Mouse (Mus musculus) right cerebral cortex, postnatal 14 days (tissue): ENCODE measurements around the gene Aamp.

Experiments used
- DNase-seq: peaks from one replicate; pipeline ENCODE4 v3.0.0; 2022

Gene Aamp

GRCm38 (mm10) chr1:74300347-74301110, 16.0 kb upstream of the Aamp start:
- DNase-seq, result no peak

DNA sequence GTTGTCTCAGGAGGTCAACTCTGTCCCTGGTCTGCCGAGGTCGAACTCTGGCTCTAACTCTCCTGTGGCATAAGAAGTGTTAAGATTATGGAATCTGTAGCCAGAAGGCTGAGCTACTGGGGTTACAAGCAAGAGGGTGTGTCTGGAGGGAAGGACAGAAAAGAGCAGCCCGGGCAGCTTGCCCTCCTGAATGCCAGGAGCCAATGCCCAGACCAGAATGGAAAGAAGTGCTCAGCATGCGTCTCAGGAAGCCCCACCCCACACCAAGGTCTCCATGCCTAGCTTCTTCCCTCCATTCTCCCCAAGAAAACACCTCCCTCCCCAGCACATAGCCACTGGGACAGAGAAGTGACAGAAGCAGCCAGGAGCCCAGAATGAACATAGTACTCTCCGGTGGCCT, 14.5 kb upstream of the Aamp start:
- DNase-seq, result no peak

DNA sequence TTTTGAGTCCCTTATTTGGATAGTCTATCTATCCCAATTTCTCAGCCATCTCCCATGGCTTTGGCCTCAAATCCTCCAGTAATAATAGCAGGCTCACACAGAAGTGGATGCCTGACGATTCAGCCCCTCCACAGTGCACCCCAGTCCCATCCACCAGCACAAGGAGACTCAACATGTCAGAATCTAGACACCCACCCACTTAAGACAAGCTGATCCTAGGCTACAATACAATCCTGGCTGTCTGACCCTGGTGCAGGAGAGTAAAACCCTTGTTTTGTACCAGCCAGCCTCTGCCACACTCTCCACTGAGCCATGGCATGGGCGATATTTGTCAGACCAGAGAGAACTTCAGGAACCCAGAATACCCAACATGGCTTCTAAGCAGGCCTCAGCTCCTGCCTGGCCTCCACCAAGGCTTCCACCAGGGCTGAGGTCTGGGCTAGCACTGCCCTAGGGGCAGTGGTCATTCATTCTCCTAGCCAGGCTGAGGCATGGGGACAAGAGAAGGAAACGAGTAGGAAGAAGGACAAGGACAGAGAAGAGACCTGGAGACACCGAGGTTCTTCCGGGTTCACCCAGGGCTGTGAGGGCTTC, 13.7 kb upstream of the Aamp start:
- DNase-seq, result no peak

GRCm38 (mm10) chr1:74297269-74297668, 12.7 kb upstream of the Aamp start:
- no peak for DNase-seq

DNA sequence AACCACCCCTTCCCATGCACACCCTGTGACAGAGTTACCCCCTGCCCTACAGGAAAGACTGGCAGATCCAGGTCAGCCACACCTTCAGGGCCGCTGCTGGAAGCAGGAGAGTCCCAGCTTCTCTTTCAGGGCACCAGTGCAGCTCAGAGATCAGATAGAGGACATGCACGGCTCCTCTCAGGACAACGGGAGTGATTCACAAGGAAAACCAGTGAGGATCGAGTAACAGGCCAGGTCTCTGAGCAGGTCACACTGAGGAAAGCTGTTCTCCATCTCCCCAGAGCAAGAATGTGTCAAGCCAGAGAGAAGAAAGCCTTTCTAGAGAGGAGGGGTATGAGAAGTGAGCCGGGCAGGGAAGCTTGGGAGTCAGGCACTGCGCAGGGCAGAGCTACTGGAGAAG, 11.9 kb upstream of the Aamp start:
- DNase-seq, result no peak

DNA sequence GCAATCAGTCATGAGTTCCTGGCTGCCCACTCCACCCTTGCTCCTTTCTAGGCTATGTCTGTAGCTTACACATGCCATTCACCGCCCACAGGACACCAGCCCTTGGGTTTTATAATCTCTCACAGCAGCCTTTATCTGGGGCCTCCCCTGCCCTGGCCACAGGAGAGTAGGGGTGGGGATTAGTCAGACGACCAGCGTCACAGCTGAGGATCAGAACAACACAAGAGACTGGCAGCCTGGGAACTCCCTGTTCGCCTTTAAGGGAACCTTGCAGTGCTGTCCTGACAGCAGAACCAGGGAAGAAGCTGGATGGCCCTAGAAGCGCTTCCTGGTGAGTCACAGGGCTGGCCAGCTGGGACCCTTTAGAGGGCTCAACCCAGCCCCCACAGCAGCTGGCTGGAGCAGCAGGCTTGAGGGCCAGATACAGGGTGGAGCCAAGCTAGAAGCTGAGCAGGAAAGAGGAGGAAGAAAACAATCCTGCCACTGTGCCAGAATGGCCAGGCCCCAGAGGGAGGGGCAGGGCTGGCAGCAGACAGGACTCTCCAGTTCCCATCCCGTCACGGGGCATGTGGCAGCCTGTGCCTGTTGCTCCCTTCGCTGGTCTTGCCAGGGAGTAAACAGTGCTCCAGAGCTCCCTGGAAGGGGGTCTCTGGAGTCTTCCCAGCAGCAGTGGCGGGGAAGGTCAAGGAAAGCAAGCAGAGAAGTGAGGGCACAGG, 11.1 kb upstream of the Aamp start:
- peak; percentile 66 for DNase-seq

- no peak for DNase-seq
Observed at GRCm38 (mm10) chr1:74294733-74295455, 10.4 kb upstream of the Aamp start.

GRCm38 (mm10) chr1:74294090-74294643, 9.6 kb upstream of the Aamp start:
- DNase-seq, result no peak

DNA sequence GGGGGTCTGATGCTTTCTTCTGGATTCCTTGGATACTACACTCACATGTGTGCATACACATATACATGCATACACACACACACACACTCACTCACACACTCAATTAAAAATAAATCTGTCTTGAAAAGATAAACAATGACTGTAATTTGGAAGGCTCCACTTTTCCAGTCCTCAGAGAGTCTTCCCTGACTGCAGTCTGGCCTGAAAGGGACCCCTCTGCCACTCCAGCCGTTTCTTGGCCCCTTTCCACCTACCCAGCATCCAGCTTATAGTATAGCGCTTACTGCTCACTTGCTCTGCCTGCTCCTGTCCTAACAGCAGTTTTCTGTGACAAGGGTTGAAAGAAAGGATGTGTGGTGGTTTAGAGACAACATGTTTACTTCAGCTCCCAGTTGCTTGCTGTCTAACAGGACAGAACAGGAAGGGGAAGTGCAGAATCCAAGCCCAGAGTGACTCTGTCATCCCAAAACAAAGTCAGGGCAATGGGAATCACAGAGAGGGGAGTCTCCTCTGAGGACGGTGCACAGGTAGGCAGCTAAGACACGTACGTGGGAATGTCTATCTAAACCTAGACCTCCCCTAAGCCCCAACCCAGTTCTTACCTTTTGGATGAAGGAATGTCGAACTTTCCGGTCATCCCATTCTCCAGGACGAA, 8.9 kb upstream of the Aamp start:
- no peak for DNase-seq

GRCm38 (mm10) chr1:74292331-74293020, 7.9 kb upstream of the Aamp start:
- no peak for DNase-seq

GRCm38 (mm10) chr1:74290141-74290540, 5.6 kb upstream of the Aamp start:
- DNase-seq, result no peak

DNA sequence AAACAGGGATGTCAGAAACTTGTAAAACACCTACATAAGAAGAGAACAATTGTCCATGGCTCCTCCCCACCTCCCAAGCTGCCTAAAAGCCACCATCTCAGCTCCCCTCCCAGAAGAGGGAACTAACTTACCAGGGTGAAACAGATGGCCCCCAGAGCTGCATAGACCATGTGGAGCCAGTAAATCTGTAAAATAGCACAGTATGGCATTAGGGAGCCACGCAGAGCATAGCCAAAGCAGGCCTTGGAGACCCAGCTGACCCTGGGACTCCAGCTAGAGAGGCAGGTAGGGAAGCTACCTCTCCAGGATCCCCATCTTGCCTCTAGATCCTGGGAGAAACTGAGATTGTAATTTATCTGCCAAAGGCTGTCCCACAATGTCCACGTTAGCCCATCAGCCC, 5.2 kb upstream of the Aamp start:
- no peak for DNase-seq

DNA sequence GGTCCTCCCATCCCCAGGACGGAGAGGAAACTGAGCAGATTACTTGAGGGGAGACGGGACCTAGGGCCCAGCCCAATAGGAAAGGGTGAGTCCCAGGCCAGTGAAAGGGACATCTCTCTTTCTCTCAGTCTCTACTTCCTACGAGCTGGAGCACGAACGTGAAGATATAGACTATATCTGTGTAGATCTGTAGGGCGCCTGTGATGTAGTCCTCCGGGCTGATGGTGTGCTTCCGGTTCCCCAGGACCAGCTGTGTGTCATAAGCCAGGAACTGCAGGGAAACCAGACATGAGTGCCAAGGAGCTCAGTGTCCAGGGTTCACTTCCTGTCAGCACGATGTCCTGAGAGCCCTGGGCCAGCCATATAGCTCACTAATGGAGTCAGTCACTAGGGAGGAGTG, 4.7 kb upstream of the Aamp start:
- DNase-seq, result no peak

- no peak for DNase-seq
Observed at GRCm38 (mm10) chr1:74288327-74288726, 3.8 kb upstream of the Aamp start.

GRCm38 (mm10) chr1:74286869-74287607, 2.5 kb upstream of the Aamp start:
- peak; percentile 39 for DNase-seq

DNA sequence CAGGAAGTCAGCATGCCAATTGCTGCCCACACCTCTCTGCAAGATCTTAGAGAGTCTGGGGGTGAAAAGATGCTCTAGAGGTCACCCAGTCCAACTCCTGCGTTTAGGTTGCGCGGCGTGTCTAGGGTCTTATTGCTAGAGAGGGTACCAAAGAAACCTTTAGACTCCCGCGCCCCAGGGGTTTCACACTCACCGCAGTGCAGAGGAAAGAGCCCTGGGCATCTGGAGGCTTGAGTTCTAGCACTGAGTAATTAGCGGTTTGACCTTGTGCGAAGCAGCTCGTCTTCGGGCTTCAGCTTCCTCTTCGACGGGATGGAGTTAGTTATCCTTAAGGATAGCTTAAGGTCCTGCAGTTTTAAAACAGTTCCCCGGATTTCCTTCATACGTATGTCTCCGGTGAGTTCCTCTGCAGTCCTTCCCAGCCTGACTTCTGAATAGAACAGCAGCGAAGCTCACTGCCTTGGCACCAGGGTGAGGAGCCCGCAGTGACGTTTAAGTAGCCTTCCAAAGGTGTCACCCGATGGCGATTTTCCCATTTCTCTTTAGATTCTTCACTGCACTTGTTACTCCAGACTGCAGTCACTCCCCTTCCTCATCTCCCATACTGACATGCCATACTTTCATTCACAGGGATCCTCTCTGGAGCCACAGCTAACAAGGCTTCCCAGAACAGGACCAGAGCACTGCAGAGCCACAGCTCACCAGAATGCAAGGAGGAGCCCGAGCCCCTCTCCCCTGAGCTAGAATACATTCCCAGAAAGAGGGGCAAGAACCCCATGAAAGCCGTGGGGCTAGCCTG, 873 bp upstream of the Aamp start:
- no peak for DNase-seq

DNA sequence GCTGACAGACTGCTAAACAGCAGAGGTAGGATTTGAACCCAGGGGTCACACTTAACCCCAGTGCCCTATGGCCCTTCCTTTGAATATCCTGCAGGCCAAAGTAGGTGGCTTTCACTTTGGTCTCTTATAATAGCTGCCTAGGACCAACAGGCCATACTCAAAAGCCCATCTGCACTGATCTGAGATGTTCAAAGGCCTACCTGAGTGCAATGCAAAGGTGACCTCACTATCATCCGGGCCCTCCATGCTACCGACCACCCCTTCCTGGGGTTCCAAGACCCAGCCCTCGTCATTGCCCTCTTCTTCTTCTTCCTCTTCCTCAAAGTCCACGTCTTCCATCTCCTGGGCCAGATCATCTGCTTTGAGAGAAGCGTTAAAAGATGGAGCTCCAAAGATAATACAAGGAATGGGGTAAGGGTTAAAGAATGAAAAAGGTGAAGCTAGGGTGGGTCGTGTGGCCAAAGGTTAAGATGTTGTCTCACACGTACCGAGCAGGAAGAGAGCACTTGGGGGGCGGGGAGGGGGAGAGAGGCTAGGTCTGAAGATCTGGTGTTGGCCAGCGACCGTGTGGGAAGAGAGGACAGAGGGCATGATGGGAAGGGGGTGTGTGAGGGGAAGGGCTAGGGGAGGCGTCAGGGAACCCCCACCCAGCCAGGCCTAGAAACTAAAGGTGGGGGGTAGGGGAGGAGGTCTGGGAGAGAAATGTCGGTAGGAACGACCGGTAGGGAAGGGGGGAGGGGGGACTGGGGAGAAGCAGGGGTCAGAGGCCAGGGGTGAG, 663 bp downstream of the Aamp start:
- peak; percentile 56 for DNase-seq

DNA sequence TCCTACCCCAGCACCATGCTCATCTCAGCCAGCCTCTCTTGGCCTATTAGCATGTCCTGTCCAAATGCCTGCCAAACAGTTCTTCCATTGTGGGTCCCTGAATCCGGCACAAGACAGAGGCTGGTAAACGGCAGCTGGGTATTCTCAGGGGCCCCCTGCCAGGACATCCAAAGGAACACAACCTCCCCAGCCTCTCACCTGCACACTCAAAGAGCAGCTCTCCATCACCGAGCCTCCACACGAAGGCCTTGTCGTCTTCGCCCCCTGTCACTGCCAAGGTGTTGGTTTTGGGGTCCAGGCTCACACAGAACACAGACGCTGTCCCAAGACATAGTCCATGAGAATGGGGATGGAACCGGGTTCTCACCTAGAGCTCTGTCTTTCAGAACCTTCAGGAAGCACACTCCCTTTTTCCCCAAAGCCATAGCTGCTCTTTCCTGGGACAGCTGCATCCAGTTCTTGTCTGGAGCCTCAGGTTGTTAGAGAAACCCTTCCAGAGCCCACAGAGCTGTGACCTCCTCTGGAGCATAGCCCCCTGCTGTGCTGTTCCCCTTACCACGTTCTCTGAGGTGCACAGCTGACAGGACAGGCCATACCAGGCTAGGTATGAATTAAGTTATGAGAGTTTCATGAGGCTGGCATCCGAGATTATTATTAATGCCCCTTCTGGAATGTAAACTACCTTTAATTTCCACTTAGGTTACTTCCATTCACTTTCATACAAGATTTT, 1.5 kb downstream of the Aamp start:
- no peak for DNase-seq

DNA sequence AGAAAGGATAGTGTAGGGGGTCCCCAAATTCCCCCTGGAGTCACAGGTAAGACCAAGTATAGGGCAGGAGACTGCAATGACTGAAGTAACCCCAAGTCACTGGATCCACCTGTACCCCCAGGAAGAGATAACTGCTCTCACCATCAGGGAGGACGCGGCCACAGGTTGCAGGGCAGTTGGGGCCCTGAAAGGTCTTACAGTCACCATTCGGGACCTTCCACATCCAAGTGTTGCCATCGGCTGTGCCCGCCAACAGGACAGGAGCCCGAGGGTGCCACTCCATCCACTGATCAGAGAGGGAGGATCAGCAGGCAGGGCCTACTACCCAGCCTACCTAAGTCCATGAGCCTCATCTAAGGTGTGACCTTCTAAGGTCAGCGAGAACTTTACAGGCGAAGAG, 2.7 kb downstream of the Aamp start:
- no peak for DNase-seq
